Mouse (Mus musculus): ENCODE results near the gene Enthd1. TPM values are rescaled to one million over a fixed set of nuclear protein-coding genes. Genes with fewer than 3 reads are reported as not detected.

Gene Enthd1
- polyA plus RNA-seq, 1 experiment: not detected

DNA sequence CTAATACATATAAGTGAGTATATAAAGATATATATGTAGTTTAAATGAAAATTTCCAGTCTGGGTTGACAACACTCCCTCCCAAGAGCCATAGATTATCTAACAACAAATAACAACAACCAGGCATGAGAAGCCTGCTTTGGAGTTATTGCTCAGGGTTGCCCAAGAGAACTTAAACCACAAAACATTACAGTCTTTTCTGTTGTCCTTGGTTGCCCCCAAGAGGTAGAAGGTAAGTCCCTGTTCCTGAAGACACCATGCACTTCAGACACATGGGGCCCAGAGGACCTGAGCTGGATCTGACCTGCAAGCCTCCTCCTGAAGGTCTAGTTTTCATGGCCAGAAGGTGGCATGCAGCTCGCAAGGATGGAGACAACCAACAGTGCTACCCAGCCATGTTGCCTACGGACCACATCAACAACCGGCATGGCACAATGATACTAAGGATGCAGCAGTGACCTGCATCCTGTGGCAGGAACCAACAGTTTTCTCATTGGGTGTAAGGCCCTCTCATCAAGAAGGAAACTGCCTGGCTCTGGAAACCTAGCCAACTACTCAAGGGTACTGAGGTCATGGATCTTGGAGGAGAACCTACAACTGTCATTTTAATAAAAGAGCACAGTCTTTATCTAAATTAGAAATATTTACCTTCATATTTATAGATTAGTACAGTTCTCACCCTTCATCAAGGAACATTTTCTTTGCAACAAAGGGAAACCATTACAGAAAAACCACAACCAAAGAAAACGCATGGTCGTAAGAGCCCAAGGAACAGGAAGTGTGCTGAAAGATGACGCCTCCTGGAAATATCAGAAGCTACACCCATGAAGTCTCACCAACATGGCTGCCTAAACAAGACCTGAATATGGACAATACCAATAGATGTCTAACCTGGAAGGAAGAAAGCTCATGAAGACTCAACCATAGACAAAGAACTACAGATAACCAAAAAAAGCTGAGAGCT is 9.8 kb downstream of the Enthd1 start:
- Histone ChIP-seq H3K9me3 (0 out of 2 replicates have a peak, but pooled peaks cover 2% of the 10 kb centered on the region), H3K36me3 (replicated peaks; ENCODE audit: low read length) (no peaks in the 10 kb centered on the region), H3K27me3 (replicated peaks) (peaks cover 11% of the 10 kb centered on the region), H3K4me1 (peaks cover 18% of the 10 kb centered on the region), H3K4me3 (replicated peaks) (no peak overlapping the region)
- TF ChIP-seq GATA1 (IDR thresholded peaks at IDR 0.05; ENCODE audit: borderline replicate concordance, low read length) (no peak), FLI1 (IDR thresholded peaks at IDR 0.05; ENCODE audit: low read length) (no peak)

DNA sequence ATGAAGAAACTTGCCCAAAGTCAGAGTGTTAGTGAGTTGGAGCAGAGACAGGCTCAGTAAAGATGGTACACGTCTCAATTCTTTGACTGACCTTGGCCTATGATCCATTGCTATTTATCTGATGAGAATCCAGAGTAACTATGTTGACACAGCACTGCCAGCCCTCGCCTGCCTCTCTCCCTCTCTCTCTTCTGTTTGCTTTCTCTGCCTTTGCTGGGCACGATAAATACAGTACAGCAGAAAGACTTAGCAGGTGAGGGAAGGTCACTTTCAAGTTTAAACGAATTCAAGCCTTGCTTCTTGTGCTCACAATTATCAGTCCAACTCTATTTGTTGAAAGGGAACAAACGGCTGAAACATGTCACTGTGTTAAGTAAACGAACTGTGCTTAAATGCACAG is 19.5 kb downstream of the Enthd1 start:
- no peak overlapping the region for H3K4me3 ChIP-seq (replicated peaks)
- no peak for TF ChIP-seq GATA1 (IDR thresholded peaks at IDR 0.05; ENCODE audit: borderline replicate concordance, low read length)
- TF ChIP-seq FLI1 (IDR thresholded peaks at IDR 0.05; ENCODE audit: low read length): no peak

DNA sequence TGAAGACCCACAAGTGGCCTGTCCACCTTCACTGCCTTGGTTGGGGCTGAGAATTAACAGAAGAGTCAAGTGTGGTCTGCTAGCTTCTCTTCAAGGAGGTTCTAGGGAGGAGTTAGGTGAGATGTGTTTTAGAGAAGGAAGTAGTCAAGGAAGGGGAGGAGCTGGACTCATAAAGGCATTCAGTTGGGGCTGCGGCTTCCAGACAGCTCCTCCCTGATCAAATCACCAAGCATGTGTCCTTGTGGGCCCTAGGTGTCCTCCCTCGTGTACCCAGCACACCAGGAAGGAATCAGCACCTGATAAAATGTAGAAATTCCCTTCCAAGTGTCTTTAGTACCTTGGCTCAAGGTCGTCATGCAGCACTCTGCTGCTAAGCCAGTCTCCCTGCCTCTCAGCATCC is 20.8 kb downstream of the Enthd1 start:
- no peaks in the 10 kb centered on the region for H3K9me3 ChIP-seq
- TF ChIP-seq GATA1 (IDR thresholded peaks at IDR 0.05; ENCODE audit: borderline replicate concordance, low read length) (no peak), FLI1 (IDR thresholded peaks at IDR 0.05; ENCODE audit: low read length) (no peak)
- no peak overlapping the region for H3K4me3 ChIP-seq (replicated peaks)
- H3K4me1 ChIP-seq: peaks cover 8% of the 10 kb centered on the region; the same call in 1 of the 2 replicates
- H3K27me3 ChIP-seq (replicated peaks): peaks cover 14% of the 10 kb centered on the region
- no peaks in the 10 kb centered on the region for H3K36me3 ChIP-seq (replicated peaks; ENCODE audit: low read length)

More for the DNA sequence above, 19.5 kb downstream of the Enthd1 start:
- Histone ChIP-seq H3K27me3 (replicated peaks) (peaks cover 19% of the 10 kb centered on the region), H3K4me1 (peaks cover 8% of the 10 kb centered on the region; the same call in 1 of the 2 replicates), H3K9me3 (0 out of 2 replicates have a peak, but pooled peaks cover 2% of the 10 kb centered on the region), H3K36me3 (replicated peaks; ENCODE audit: low read length) (no peaks in the 10 kb centered on the region)

DNA sequence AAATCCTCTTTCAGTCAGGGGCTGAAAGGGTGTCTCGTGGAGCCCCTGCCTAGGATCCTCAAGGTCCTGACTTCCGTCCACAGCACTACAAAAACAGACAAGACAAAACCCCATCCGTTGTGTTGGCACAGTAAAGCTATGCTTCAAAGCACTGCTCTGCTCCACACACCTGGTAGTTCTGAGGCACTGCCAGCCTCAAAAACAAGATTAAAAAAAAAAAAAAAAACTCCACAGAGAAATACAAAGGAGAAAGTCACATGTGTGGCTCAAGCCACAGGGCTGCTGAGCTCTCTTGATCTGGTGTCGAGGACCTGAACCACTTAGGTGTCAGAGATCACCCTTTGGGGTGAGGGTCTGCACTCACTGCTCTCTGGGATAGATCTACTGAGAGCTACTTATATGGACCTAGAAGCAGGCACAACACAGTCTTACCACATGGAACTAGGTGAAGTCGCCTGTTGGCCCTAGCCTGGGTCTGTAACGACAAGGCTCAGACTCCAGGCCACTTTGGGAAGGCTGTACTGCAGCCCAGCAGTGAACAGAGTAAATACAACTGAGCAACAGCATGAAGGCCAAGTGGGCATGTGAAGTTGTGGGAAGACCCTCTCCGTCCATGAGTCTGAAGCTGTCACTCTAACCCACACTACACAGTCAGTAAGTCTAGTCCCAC is 26.1 kb downstream of the Enthd1 start:
- Histone ChIP-seq H3K36me3 (replicated peaks; ENCODE audit: low read length) (no peaks in the 10 kb centered on the region), H3K4me1 (peaks cover 29% of the 10 kb centered on the region), H3K9me3 (no peaks in the 10 kb centered on the region), H3K27me3 (replicated peaks) (peaks cover 28% of the 10 kb centered on the region), H3K4me3 (replicated peaks) (no peak overlapping the region)
- TF ChIP-seq FLI1 (IDR thresholded peaks at IDR 0.05; ENCODE audit: low read length): no peak
- no peak for TF ChIP-seq GATA1 (IDR thresholded peaks at IDR 0.05; ENCODE audit: borderline replicate concordance, low read length)

DNA sequence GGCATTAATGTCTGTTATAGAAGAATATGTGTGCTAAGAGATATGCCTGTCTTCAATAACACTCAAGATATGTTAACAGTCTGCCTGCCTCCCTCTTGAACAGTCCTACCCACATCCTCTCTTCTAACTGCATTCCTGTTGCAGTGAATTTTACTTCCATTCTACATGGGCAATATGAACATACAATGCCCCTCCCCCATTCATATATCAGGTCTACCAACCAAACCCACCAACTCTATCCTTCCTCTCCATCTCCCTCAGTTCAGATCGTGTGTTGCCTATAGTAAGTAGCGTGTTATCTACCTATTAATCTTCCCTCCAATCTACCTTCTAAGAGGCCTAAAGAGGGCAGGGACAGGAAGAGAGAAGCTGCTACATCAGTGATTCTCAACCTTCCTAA is 26.9 kb downstream of the Enthd1 start:
- TF ChIP-seq GATA1 (IDR thresholded peaks at IDR 0.05; ENCODE audit: borderline replicate concordance, low read length) (no peak), FLI1 (IDR thresholded peaks at IDR 0.05; ENCODE audit: low read length) (no peak)
- Histone ChIP-seq H3K27me3 (replicated peaks) (peaks cover 33% of the 10 kb centered on the region), H3K9me3 (no peaks in the 10 kb centered on the region), H3K4me3 (replicated peaks) (no peak overlapping the region), H3K4me1 (peaks cover 35% of the 10 kb centered on the region), H3K36me3 (replicated peaks; ENCODE audit: low read length) (no peaks in the 10 kb centered on the region)

DNA sequence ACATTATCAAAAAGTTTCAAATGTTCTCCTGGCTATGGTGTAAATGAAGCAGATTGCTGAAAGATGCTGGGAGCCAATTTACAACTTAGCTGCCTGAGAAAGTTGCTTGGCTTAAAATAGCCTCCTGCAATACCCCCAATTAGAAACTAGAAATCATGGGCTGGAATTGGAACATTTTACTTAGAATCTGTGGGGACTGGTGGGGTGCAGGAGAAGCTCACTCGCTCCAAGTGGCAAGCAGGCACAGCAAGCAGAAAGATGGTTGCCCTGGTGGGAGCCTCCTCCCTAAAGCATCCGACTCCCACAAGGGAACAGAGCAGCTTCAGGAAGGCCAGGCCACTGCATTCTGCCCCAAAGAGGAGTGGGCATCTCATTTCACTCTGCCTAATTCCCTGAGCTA is 28.9 kb downstream of the Enthd1 start:
- Histone ChIP-seq H3K9me3 (no peaks in the 10 kb centered on the region), H3K27me3 (replicated peaks) (peaks cover 33% of the 10 kb centered on the region), H3K4me3 (replicated peaks) (no peak overlapping the region), H3K4me1 (peaks cover 52% of the 10 kb centered on the region), H3K36me3 (replicated peaks; ENCODE audit: low read length) (no peaks in the 10 kb centered on the region)
- TF ChIP-seq FLI1 (IDR thresholded peaks at IDR 0.05; ENCODE audit: low read length) (no peak), GATA1 (IDR thresholded peaks at IDR 0.05; ENCODE audit: borderline replicate concordance, low read length) (no peak)

DNA sequence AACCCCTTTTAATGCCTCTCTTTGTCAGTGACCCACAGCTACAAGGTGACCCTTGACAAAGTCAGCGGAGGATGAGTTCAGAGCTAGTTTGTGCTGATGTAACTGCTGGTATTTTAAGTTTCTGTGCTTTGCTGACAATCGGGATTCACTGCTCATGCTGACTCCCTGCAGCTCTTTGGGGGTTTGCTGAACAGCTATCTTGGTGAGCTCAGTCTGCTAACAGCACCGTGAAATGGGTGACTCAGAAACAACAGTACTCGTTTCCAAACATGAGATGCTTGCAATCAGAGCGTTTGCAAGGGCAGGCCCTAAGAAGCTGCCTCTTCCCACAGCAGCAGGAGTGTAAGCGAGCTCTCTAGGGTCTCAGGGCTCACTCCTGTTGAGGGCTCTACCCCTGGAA is 31.7 kb downstream of the Enthd1 start:
- H3K27me3 ChIP-seq (replicated peaks): peaks cover 26% of the 10 kb centered on the region
- H3K9me3 ChIP-seq: no peaks in the 10 kb centered on the region
- H3K4me1 ChIP-seq: peaks cover 64% of the 10 kb centered on the region
- no peak for TF ChIP-seq FLI1 (IDR thresholded peaks at IDR 0.05; ENCODE audit: low read length)
- no peak for TF ChIP-seq GATA1 (IDR thresholded peaks at IDR 0.05; ENCODE audit: borderline replicate concordance, low read length)
- no peaks in the 10 kb centered on the region for H3K36me3 ChIP-seq (replicated peaks; ENCODE audit: low read length)
- no peak overlapping the region for H3K4me3 ChIP-seq (replicated peaks)

DNA sequence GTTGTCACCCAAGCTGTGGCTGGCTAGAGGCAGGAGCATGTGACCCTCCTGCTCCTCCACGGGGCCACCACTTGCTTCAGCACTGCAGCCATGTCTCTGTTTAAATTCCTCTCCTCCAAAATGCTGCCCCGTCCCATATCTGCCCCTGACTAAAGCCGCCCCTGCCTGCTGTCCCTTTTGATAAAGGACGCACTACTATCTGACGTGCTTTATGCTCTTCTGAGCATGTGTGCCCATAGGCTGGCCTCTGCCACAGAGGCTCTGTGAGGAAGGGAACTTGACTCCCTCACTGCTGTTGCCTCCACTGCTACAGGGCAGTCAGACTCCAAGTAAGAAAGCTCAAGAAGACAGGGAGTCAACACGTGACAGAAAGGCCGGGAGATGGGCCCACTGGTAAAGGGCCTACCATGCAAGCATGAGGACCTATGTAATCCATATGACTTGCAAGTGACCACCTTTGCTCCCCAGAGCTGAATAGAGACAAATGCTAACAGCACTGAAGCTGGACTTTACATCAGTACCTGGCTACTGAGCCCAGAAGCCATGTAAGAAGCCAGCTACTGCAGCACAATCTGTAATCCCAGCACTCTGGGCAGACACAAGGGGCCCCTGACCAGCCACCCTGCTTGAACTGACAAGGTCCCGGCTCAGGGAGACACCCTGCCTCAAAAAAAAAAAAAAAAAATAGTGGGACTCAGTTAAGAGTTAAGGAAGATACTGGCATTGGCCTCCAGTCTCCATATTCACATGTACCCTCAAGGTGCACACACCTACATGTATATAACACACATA is 32.5 kb downstream of the Enthd1 start:
- no peaks in the 10 kb centered on the region for H3K36me3 ChIP-seq (replicated peaks; ENCODE audit: low read length)
- no peak for TF ChIP-seq FLI1 (IDR thresholded peaks at IDR 0.05; ENCODE audit: low read length)
- no peak for TF ChIP-seq GATA1 (IDR thresholded peaks at IDR 0.05; ENCODE audit: borderline replicate concordance, low read length)
- H3K4me1 ChIP-seq: peaks cover 56% of the 10 kb centered on the region
- H3K4me3 ChIP-seq (replicated peaks): no peak overlapping the region
- H3K9me3 ChIP-seq: no peaks in the 10 kb centered on the region
- peaks cover 20% of the 10 kb centered on the region for H3K27me3 ChIP-seq (replicated peaks)

DNA sequence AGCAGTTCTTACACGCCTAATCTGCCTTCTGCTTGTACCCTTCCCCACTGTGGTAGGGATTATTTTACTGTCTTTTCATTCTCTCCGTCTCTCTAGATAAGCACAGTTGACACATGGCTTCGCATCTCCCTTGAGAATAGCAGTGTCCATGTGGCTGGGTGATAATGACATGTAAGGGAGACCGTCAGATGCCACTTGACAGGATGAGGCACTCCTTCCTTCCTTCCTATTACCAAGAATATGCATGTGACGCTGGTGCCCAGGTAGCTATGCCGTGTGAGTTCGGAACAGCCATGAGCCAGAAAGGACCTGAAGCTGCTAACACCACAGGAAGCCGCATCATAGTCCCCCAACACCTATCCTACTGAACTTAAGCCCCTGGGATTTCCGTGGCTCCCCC is 33.9 kb downstream of the Enthd1 start:
- Histone ChIP-seq H3K9me3 (no peaks in the 10 kb centered on the region; the same call in 1 of the 2 replicates), H3K27me3 (replicated peaks) (peaks cover 12% of the 10 kb centered on the region), H3K36me3 (replicated peaks; ENCODE audit: low read length) (no peaks in the 10 kb centered on the region), H3K4me1 (peaks cover 43% of the 10 kb centered on the region), H3K4me3 (replicated peaks) (peak overlapping the region; percentile 70)
- TF ChIP-seq FLI1 (IDR thresholded peaks at IDR 0.05; ENCODE audit: low read length): no peak
- TF ChIP-seq GATA1 (IDR thresholded peaks at IDR 0.05; ENCODE audit: borderline replicate concordance, low read length): no peak
